Mouse (Mus musculus) inflammation-experienced regulatory T-cells, adult 6 months (primary cell): Measurements from ENCODE around the gene Cyba. TPM values are rescaled to one million over a fixed set of nuclear protein-coding genes. Genes with fewer than 3 reads are reported as not detected.

ENCODE experiments used
- ATAC-seq: one replicate; pipeline ENCODE4 v1.8.0; 2017
- polyA plus RNA-seq, 3 experiments: library from polyadenylated mRNA; unstranded; fragments of 100-300 nt; shearing (Covaris generic); gene quantifications; one replicate each; pipeline ENCODE4 v1.2.1; 2017

Gene Cyba
- 100 to 1,000 TPM; 664 to 875 (median 733) TPM for polyA plus RNA-seq

DNA sequence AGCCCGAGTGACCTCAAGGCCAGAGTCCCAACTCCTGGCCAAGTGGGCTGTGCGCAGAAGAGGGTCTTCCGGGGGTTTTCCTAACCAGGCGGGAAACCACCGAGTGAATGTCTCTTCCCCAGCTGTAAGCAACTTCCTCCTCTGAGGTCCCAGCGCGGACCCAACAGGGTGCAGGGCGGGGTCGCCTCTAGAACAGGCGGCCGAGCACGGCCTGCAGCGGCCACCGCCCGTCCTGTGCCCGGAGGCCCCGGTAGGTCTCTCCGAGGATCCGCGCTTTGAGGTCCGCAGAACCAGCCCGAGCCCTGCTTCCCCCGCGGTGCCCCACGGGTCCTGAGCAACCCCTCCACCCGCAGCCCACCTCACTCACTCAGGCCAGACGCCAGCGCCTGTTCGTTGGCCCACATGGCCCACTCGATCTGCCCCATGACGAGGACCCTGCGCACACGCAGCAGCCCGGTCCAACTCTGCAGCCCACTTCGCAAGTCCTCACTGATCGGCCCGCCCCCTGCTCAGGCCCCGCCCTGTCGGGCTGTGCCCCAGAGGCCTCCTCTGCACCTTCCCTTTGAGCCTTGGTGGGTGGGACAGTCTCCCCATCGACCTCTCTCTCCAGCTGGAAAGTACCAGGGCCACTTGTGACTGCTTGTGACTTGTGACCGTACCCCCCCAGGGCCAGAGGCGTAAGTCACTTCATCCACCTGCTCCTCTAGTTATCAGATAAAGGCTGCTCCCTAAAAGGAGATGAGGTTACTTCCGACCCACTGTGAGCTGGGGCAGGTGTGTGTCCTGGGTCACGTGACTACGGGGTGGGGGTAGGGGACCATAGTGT, at the start of gene Cyba:
Gene Cyba (minus strand): TSS at position 488 of the 826 bp plus-strand sequence.
- peak; percentile 81 for ATAC-seq

DNA sequence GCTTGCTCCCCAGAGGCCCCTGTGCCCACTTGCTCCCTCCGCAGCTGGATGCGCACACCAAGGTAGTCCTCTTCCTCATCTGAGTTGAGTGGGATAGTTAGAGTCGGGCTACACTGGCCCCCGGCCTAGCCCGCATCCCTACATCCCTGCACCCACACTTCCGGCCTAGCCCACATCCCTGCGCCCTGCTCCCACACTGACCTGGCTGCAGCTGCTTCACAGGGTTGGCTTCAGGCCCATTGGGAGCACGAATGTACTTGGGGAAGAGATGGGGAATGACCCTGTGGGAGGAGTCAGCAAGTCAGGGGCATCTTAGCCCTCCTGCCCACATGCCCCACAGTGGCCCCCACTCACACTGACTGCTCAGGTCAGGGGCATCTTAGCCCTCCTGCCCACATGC, 49.7 kb upstream of the Cyba start:
- no peak for ATAC-seq

DNA sequence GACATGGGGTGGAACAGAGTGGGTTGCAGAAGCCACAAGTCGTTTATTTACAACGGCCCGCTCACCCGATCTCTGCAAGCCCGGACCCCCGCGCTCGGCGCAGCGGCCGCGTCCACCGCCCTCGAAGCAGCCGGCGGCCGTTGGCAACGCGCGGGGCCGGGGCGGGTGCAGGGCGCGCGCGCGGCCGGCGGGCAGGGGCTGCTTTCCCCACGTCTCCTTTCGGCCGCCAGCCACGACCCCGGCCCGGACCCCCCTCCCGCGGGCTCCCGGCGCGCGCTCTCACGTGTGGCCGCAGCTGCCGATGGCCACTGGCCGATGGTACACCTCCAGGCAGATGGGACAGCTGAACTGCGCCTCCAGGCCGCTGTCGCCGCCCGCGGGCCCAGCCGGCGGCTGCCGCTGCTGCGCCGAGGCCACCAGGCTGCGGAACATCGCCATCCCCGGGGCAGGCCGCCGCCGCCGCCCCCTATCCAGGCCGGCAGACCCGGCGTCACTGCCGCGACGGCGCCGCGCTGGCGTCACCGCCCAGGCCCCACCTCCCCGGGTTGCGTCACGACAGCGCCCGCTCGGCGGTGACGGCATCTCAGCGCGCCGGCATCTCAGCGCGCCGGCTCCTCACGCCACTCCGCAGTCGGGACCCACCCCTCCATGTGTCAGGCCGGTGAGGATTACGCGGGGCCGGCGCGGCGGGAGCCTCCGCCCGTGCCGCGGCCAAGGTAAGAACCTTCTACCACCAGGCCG, 43.0 kb upstream of the Cyba start, which contains the start of the genes Rnf166 and Ctu2:
Gene Rnf166 (minus strand): TSS at position 485 of the 741 bp plus-strand sequence.
Gene Ctu2 (plus strand): TSS at position 564 of the 741 bp plus-strand sequence.
- peak; percentile 76 for ATAC-seq

DNA sequence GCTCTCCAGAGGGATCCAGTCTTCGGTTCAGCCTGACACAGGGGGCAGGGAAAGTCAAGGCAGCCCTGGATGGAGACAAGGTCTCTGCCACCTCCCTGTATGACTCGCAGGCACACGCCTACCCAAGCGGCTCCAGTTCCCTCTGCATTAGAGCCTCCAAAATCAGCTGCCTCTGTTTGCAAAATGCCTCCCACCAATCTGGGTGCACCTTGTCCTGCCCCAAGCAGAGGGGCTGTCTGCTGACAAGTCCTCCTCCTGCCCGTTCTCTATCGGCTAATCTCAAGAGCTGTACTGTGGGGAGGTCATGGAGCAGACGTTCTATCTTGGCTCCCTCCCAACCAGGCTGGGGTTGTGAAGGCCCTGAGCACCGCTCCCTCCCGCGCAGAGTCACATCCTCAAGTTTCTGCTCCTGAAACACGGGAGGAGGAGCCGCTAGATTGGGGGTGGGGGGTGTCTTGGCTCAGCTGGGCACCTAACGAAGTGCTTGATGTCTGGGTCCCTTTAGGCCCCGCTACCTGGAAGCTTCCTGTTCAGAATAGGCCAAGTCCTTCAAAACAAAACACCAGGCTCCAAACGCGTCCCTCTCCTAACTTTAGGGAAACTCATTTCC, 42.3 kb upstream of the Cyba start:
- peak; percentile 10 for ATAC-seq

DNA sequence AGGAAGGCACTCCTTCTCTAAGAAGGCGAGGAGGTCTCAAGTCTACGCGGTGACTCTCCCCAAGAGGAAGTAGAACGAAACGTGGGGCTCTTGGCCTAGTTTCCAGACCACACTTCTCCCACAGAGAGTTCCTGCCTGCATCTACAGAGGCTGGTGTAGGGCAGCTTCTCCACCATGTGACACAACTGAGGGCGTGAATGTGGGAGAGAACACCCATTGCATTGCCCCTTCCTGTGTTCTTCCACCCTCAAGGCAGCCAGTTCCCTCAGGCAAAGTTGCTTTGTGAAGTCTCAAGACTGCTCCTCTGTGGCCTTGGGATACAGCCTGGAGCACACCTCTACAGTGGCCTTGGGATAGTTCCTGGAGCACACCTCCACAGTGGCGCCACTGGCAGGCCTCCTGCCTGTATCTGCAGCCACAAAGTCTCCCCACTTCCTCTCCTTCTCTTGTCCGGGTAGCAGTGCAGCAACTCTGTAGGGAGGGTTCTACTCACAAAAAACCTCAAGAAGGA, 41.2 kb upstream of the Cyba start:
- ATAC-seq = peak; percentile 53

DNA sequence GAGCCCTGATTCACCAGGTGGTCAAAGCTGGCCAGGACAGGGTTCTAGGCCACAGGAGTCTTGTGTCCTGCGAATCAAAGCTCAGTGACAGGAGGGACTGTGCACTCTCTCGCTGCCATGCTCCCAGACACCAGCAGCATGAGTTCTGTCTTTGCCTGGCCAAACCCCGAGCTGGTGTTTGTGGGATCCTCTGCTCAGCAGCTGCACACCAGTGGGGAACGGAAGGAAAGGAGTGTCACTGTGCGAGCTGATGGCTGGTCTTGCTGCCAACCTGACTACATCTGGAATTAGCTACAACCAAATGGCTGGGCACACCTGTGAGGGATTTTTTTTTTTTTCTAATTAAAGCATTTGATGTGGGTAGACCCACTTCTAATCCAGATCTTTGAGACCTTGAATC, 38.0 kb upstream of the Cyba start:
- ATAC-seq = no peak

DNA sequence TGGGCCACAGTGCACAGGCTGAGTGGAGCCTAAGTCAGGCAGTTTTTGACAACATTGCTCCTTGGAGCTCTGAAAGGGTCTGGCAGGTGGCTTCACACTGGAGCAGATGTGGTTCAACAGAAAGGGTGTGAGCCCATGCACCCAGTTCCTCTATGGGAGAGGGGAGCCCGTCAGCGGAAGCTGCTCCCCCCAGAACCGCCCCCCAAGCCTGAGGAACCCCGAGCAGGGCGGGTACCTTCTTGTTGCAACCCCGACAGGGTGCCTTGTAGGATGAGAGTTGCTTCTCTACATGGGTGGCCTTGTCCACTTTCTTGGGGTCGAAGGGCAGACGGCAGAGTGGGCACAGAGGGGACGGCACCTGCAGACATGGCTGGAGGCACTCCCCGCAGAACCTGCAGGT, 37.2 kb upstream of the Cyba start:
- ATAC-seq = no peak

DNA sequence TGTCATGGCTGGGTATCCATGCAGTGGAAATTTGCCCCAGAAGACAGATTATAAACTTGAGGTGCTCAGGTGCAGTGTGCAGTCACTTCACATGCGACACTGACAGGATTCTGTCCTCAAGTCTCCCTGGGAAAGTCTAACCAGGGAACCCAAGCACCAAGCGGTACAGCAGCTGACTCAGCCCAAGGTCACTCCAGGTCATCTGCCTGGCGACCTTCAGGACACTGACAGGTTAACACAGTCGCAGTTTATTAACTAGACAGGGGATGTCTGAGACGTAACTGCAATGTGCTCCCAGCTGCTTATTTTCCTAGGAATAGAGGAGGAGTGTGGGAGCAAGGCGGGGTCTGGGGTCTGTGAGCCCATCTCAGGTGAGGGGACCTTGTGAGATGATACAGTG, 36.7 kb upstream of the Cyba start:
- ATAC-seq = no peak

DNA sequence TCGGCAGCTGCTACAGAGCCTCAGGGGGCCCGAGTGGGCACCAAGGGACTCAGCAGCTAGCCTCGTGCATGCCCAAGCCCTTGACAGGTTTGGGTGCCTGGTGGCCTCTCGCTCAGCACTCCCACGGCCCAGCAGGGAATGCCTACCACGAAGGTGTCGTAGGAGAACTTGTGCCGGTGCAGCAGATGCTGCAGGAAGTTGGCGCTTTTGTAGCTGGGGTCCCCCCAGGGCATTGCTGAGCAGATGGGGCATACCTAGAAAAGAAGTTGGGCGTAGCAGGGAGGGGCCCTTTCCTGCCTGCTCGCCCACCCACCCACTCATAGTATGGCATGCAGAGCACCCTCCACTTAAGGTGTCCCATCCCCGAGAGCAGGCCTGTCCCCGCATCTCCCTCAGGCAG, 35.1 kb upstream of the Cyba start:
- ATAC-seq = no peak

DNA sequence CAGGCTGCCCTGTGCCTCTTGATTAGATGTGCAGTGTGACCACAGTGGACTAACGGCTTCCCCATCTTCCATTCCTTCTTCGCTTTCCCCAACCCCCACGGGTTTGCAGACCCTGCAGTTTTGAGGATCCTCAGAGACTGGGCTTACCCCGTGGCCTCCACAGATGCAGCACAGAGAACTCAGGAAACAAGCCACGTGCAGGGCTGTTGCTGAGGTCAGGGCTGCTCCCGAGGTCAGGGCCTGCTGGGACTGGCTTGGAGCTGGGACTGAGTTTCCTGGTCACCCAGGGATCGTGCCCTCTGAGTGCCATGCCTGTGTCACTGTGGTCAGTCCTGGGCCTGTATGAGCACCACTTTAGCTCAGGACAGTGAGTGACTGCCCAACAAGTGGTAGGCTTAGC, 32.3 kb upstream of the Cyba start:
- no peak for ATAC-seq

DNA sequence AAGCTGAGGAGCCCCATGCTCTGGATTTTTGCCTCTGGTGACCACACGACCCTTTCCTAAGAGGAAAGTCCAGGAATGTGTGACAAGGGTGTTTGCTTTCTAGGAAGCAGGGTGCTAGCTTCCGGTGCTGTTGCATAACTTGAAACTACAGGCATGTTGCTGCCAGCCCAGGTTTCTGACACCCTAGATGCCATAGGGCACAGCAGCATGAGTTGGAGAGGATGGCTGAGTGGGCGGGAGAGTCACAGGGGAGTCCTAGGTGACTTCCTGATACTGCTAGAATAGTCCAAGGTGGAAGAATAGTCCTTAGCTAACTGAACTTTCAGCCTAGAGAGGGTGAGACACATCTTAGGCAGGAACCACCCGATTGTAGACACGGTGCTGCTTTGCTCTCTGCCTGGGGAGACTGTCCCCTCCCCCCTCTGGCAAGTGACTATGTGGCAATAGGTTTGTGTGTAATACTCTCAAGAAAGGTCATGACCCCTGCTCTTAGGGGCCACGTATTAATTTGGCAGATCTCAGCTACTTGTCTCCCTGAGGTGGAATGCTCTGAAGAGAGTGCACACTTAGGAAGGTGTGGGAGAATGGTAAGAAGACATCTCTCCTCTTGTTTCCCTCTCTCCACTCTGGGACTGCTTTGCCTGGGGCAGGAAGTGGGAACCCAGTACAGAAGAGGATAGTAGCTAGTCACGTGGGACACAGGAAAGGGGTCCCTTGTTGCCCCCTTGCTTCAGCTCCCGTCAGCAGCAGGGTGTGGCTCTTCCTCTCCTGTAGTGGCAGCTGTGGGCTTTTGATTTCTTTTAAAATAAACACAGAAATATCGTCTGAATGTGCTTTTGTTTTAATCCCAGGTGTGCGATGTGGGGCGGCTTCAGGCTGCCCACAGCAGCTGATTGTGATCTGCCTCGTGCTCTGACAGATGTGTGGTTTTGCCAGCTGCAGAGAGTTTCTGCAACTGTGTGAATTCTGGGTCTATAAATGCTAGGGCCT, 31.2 kb upstream of the Cyba start:
- ATAC-seq = peak; percentile 29

DNA sequence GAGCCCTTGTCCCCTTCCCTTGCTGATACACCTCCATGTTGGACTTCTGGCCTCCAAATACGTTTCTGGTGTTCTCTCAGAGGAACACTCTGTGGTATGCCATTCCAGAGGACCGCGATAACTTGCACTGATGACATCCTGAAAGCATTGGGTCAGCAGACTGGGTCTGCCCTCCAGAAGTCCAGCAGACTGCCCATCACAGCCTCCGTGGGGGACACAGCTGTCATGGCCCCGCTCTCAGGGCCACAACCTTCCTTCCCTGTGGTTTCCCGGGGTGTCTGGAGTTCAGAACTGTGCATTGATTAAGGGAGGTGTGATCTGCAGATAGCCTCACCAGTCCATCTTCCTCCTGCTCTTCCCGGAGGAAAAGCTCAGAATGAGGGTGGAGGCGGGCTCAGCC, 29.8 kb upstream of the Cyba start:
- ATAC-seq = no peak

DNA sequence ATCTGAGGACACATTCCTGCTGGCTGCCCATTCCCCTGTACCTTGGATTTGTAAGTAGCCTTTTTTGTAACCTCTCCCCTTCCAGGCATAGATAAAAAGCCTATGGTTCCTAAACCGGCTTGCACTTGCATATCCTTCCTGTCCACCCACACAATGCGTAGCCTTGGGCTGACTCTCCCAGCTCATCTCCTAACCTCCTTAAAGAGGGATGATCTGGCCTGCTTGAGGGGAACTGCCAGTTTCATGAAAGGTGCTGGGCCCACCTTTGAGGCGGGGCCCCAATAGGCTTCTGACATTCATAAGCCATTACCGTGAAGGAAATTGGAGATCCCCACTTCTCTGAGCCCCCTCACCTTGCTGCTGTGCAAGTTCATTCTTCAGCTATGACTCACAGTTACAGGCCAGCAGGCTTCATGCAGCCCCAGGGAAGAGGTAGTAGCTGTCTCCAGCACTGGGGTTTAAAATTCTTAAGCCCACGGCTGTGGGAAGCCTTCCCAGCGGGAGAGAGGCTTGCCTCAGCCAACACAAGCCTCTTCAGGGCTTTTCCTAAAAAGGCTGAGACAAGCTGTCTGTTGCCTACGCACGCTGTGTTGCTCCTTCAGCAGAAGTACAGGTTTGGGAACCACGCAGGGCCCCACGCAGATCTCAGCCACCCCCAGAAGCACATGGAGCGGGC, 28.9 kb upstream of the Cyba start:
- no peak for ATAC-seq

DNA sequence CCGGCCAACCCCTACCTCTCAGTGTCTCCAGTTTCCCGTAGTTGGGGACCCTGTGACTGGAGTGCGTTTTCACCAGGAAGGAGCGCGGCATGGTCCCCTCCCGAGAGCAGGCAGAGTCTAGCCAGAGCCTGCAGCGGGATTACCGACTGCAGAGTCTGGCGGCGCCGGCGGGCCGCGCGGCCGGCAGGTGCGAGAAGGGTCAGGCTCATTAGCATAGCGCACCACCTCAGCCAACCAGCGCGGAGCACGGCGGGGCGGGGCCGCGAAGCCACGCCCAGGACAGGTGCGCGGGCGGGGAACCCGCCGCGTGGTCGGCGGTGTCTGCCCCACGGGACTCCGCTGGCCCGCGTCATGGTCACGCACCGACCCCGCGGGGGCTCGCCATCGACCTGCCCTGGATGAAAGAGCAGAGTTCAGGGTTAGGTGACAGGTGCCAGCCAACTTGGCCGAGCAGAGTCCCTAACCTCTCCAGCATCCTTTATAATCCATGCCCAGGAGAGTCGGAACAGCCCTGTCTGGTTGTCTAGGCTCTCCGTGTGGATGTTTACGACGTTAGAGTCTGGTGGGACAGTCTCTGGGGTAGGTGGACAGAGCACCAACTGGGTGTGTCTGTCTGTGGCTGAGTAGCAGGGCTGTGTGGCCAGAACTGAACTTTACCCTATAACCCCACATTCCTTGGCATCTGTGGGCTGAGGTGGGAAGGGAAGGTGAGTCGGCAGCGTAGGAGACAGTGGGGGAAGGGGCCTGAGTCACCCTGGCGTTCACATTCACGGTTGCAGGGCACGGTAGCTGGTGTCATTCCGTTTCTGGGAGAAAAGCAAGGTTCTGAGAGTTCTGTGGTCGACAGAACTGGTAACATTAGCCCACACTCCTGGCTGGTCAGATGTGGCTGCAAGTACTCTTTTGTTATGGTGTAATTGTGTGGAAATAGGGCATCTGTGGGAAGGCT, 28.1 kb upstream of the Cyba start, which contains the start of gene Snai3:
Gene Snai3 (minus strand): TSS at position 210 of the 949 bp plus-strand sequence.
- ATAC-seq = peak; percentile 40

DNA sequence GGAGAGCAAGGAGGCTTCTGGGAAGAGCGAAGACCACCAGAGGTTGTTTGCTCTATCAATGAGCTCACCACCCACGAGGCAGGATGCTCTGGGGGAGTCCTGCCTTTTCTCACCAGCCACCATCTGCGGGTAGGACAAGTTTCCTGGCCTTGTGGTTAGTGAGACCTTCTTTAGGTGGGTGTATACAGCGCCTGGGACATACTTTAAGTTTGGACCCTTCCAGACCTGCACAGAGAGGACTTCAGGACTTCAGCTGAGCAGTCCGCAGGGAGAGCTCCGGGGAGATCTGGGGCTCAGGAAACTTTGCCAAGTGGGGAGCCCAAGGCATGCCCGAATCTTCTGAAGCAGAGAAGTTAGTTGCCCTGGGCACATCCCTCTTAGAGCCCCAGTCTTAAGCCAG, 27.3 kb upstream of the Cyba start:
- peak; percentile 66 for ATAC-seq

DNA sequence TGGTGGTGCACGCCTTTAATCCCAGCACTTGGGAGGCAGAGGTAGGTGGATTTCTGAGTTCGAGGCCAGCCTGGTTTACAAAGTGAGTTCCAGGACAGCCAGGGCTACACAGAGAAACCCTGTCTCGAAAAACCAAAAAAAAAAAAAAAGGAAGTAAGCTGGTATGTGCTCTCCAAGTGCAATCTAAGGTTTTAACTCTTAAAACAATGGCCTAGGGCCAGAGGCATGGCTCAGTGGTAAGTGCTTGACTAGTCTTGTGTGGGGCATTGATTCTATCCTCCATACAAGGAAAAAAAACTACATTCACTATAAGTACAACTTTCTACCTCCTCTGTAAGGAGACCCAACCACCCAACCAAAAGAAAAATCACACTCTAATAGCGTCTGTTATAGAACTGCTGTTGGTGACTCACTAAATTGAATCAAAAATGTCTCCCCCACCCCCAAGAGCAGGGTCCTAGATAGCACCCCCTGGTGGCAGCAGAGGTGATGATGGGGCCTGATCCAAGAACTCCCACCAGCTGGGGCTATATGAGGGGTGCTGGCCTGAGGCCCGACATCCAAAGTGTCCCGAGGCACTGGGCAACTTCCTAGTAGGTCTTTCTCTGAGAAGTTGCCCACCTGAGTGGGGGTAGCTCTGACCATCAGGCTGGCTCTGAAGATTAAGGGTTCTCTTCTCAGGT, 26.6 kb upstream of the Cyba start:
- no peak for ATAC-seq

DNA sequence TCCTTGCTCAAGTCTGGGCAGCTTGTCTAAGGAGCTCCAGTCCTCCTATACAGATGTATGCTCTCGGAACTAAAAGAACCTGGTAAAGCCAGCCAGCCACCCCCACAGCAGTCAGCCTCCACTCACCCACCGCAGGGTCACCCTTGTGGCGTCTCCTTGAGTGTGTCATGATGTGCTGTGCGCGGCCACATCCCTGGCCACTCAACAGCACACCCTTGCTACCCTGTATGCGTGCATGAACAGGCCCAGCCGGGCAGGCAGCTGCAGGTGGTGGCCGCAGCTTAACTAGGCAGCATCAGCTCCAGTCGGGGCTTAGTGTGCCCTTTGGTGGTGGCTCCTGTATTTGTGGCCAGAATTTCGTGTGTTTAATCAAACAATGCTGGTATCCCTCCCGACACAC, 24.4 kb upstream of the Cyba start:
- ATAC-seq = no peak

DNA sequence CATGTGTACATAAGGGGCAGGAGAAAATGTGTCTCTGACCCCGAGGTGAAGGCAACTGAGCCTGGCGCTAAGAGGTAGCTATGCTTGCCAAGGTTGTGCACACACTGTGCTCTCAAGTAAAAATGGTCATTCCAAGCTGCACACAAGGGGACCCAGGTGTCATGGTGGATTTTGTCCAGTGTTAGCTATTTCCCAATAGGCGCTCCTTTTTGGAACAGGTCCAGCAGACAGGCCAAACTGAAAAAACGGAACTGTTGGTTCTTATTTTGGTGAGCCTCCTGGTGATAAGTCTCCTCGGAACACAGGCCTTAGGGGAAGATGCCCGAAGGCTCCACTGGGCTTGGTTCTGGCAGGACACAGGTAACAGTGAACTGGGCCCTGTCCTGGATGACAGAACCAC, 21.7 kb upstream of the Cyba start:
- ATAC-seq = no peak

DNA sequence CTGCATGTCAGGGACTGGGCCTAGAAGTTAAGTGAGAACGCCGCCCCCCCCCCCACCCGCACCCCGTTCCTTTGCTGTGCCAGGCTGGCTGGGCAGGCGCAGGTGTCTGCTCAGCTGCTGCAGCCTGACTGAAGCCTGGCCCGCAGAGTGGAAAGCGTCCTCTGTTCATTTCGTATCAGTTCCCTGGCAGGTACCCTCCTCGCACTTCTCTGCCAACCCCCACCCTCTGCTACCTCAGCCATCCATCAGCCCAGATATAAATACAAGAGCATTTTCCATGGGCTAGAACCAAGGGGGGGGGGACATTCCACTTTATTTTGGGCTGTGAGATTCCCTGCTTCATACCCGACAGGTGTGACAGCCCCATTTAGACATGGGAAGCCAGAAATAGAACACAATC, 19.4 kb upstream of the Cyba start:
- no peak for ATAC-seq
